Mouse (Mus musculus): ENCODE results near the gene Obscn. TPM values are rescaled to one million over a fixed set of nuclear protein-coding genes. Genes with fewer than 3 reads are reported as not detected.

The Obscn gene
- total RNA-seq, 1 experiment from 2014 or later: 1.0 TPM

- no peak for DNase-seq
These were observed 78.2 kb downstream of the Obscn start for GRCm38 (mm10) chr11:59058025-59058424.

- DNase-seq: no peak
These were observed 85.2 kb downstream of the Obscn start for GRCm38 (mm10) chr11:59051031-59051430.

DNA sequence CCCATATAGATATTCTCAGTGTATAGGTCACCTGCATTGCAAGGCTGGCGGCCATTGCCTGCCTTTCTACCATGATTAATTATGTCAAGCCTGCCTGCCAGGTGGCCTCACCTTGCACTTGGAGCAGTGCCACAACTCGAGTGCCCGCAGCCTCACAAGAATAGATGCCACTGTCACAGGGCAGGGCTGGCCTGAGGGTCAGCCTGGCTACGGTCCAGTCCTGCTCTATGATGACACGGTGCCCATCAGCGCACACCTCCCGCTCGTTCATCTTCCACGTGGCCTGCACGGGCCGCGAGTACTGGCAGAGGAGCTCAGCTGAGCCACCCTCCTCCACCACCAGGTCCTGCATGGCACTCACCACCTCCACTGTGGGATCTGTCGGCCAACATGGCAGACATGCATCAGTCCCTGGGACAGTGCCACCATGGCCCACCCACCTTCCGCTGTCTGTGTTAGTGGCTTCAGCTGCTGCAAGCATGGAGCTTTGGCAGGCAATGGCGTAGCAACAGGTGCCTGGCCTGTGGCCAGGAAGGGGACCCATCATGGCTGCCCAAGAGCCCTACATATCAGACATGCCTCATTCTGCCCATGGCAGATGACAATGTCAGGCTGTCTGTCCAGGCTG, 91.4 kb downstream of the Obscn start:
- DNase-seq: no peak

DNA sequence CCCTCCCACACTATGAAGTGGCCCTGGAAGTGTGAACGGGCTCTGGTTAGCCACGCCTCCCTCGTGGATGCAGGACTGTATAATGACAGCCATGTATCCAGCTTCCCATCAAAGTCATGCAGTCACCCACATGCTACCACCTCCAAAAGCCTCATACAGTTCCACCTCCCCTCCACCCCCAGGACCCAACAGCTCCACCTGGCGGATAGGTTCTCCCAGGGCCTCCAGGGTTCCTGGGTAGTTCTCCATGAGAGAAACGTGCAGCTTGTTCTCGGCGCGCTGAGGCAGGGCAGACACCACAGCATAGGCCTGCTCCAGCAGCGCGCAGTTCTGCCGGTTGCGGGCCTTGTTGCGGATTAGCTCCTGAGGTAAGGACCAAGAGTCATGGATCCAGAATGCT, 107.2 kb downstream of the Obscn start:
- no peak for DNase-seq

GRCm38 (mm10) chr11:59026411-59026810, 109.8 kb downstream of the Obscn start:
- no peak for DNase-seq

DNA sequence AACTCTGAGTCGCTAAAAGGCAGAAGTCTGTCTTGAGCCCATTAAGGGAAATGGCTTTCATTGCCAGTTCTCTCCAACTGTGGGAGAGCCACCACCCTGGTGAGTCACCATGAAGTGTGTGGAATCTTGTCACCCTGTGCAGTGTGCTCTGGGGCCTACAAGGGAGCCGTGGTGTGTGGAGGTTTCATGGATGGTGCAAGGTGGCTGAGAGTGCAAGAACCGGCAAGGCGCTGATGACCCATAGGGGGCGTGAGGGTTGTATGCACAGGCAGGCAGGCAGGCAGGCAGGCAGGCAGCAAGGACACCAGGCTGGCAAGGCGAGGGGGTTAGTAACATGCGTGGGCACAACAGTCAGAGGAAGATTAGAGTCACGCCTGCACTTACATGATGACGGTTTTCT, 121.2 kb downstream of the Obscn start:
- peak; percentile 68 for DNase-seq

GRCm38 (mm10) chr11:59002327-59003079, 133.7 kb downstream of the Obscn start:
- no peak for DNase-seq

DNA sequence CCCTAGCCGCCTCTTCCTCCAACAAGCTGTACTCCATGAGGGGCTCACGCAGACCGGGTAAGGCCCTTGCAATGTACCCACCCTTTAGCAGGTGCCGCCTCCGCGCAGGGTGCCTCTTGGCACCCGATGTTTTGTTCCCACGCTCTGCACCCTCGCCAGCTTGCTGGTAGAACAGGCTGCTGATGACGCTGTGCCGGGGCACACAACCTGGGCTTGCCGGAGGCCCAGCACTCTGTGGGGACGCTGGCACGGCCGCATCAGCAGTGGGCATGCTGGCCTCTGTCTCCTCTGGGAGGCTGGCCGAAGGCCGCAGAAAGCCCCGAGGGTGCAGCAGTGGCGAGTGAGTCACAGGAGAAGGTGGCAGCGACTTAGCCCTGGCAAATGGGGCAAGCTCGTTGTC, 135.6 kb downstream of the Obscn start:
- DNase-seq: no peak

DNA sequence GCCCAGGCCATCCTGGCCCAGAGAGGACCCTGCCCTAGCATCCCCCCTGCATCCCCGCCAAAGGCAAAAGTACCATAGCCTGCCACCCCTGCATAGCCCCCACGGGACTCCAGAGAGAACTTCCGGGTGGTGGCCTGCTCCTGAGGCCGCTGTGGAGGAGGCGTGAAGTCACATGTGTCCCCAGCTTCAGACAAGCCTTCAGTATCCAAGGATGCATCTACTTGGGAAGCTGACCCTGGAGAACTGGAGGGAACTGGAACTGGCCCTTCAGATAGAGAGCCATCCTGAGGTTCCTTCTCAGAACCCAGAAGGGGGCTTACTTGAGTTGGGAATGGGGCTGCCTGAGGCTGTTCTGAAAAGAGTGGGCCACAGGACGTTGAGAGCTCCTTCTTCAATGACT, 136.4 kb downstream of the Obscn start:
- no peak for DNase-seq

DNA sequence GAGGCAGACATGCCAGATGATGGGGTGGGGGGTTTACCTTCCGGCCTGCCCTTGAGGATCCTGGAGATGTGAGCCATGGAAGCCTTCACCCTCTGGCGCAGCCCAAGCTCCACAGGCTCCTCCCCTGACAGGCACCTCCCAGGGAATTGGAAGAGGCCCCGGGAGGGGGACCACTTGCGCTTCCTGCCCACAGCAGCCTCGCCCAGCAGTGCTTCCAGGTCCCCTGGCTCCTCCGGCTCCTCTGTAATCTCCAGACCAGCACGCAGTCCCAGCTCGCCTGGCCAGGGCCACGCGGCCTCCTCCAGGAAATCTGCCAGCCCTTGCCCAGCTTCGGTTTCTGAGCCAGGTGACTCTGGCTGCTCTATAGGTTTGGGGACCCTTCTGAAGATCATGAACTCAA, 137.0 kb downstream of the Obscn start:
- no peak for DNase-seq

GRCm38 (mm10) chr11:58997541-58997940, 138.7 kb downstream of the Obscn start:
- no peak for DNase-seq

- no peak for DNase-seq
These were observed 140.3 kb downstream of the Obscn start for GRCm38 (mm10) chr11:58995807-58996370.

DNA sequence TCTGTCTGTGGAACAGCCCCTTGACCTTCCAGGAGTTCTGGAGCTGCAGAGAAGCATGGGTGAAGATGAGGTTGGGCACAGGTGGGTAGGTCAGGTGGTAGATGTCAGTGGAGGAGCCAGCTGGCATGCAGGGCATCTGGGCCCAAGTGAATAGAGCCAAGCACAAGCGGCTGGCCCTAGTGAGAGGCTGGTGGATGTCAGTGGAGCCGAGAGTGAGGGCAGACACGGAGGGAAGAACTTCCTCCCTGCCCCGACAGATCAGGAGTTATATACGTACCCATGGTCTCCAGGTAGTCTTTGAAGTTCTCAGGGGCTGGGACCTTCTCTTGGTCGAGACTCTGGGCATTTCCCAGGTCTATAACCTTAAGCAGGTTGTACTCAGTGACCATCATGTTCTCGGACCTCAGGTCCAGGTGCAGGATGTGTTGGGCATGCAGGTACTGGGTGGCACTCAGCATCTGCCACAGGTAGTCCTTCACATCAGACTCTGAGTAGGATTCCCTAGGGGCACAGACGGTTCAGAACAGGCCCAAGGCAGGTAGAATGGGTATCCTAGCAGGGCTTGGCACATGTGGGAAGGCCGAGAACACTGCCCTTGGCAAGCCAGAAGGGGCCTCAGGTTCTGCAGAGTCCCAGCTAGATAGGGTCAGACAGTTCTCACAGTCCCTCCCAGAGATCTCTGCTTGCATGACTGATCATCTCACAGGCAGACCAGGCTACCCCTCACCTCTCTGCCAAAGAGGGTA, 141.0 kb downstream of the Obscn start:
- DNase-seq: no peak

DNA sequence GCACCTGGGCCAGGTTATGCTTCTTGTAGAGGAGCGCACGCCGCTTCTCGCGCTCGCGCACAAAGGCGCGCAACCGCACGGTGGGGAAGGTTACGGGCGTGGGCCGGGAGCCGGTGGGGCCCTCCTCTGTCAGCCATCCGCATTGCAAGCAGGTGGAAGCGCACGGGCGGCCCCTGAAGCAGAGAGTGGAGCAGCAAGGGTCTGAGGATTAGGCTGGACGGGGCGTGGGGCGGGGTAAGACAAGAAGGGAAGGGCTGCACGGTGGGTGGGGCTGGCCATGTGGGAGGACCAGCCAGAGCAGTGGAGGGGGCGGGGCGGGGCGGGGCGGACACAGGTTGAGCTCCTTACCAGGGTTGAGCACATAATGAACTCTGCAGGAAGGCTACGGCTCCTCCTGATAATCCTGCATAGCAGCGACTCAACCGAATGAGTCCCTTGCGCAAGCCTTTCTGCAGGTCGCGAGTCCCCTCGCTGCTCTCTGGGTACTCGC, 141.8 kb downstream of the Obscn start:
- DNase-seq: peak; percentile 61

DNA sequence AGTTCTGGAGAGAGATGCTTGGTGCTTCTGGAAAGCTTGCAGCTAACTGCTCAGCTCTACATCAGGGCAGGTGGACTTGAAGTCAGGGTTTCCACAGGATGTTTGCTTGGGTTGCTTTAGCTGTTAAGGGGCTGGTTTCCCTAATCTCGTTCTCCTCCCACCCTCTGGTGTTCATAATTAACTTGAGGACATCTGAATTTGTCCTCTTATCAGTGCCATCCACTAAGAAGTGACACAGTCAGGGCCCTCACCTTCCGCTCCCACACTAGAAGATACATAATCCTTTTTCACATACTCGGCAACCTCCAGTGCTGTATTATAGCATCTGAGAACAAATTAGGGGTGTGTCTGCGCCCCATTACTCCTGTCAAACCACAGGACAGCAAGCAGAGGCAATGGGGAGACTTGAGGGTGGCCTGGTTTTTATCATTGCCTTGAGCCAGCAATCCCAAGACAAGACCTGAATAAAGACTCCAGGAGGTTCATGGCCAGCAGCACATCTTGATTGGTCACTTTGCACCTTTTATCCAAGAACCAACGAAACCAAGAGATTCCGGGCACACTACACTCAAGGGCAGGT, 143.0 kb downstream of the Obscn start:
- no peak for DNase-seq

DNA sequence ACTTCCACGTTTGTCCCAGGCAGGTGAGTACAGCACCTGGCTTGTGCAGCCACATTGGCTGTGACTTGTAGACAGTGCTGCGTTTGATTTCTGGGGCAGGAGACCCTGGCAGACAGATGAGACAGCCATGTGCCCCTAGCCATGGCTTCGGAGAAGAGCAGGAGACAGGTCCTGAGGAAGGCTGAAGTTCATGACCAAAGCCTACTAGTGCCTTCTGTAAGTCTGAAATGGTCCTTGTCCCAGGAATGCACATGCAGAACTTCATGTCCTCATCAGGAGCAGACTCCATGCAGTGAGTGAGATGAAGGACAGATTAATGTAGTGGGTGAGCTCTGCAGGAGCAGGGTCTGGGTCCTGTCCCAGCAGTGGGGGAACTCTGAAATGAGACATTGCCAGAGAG, 144.3 kb downstream of the Obscn start:
- DNase-seq: no peak

DNA sequence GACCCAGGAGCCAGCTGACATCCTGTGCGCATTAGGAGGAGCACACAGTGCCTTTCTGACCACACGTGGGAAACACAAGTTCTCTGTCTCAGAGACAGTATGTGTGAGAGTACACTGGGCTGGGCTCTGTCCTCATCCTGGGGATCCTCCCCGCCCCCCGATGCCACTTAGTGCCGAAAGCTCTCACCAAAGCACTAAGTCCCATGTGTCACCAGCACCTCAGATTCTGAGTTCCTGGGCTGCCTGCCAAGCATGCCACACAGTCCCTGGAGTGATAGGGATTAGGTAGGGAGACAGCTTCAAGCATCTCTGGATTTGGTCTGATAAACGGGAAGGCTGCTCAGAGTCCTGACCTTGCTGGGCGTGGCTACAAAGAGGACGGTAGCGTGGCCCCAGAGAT, 145.4 kb downstream of the Obscn start:
- peak; percentile 47 for DNase-seq

DNA sequence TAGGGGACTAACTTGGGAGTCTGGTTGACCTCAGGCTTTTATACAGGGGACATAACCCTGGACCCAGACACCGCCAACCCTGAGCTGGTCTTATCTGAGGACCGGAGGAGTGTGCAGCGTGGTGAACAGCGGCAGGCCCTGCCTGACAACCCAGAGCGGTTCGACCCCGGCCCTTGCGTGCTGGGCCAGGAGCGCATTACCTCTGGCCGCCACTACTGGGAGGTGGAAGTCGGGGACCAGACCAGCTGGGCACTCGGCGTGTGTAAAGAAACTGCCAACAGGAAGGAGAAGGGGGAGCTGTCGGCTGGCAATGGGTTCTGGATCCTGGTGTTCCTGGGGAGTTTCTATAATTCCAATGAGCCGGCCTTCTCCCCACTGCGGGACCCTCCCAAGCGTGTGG, 146.1 kb downstream of the Obscn start:
- DNase-seq: no peak

DNA sequence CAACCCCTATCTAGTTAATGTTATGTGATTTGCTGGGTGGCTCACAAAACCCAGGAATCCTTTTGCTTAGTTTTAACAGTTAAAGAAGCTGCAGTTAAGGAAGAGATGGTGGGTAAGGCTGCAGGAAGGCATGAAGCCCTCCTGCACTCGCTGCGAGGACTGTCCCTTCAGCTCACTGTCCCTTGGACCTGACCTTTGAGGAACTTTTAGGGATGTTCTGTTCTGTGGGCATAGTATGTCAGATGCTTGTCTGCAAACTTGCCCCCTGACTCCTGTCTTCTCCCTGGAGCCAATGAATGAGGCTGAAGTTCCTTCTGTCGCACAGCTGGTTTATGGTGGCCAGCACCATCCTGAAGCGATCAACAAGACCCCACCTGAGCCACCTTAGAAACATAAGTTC, 147.0 kb downstream of the Obscn start:
- DNase-seq: no peak

DNA sequence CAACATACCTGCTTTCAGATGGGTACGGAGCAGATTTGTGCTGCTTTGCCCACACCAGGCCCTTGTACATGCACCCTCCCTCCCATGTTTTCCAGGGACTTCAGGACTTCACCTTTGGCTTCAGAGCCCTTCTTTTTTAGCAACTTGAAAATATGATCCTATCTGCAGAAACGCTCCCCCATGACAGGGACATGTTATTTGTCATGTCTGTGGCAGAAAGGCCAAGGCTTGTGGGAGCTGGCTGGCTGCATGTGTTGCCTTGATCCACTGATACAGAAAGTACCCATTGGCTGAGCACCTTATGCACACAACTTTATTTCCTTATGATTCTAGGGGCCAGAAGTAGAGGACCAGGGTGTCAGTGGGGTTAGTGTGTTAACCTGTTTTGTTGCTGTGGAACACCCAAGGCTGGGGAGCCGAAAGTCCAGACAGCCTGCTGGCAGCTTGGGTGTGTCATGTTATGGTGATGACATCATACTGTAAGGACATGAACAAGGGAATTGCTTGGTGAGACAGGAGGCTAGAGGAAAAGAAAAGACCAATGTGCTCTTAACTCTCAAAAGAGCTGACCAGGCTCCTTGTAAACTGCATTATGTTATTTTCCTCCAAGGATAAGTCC, 150.8 kb downstream of the Obscn start:
- DNase-seq: no peak

DNA sequence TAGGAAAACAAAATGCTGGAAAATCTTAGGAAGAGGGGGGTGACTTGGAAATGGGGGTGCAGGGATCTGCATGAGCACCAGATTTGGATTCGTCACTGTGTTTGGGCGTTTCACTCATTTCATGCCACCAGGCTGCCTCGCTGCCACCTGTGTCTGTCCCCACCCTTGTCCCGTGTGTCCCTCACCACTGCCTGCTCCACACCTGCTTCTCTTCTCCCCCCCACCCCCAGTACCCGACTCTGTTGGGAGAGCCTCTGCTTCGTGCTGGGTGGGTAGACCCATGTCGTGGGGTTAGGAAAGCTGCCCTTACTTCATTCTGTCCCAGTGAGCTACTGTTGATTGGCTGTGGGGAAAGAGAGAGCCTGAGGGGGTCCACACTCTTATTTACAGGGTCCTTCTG, 151.5 kb downstream of the Obscn start:
- no peak for DNase-seq

DNA sequence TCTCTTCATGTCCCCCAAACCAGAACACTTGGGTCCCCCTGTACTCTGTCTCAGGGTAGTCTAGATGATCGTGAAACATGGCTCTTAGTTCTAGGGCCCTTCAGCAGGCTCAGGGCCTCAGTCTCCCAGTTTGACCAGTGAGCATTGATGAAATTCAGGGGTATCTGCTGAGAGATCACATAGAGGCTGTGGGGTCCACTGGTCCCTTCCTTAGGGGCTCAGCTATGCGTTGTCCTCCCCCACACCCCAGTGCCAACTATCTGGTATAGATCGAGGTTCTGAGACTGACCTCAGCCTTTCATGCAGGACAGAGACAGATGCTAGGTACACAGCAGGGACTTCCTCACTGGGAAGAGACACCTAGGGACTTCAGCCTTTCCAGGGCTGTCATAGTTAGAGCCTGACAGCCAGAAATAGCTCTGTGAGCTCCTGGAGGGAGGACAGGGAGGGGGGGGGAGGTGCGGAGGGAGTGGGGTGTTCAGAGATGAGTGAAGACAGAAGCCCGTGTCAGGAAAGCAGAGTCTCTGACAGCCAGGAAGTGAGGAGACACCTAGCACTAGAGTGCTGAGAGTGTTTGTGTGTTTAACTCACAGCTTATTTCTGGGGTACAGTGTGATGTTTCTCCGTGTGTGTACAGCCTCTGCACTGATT, 152.4 kb downstream of the Obscn start:
- DNase-seq: no peak

Data from adrenal gland, postnatal 25 days (tissue).